Mouse (Mus musculus): ENCODE data around the gene Ada.

- TF ChIP-seq CTCF (IDR thresholded peaks at IDR 0.05; ENCODE audit: low read depth) (no peak), EP300 (IDR thresholded peaks at IDR 0.05; ENCODE audit: low read depth) (no peak)
Observed at GRCm38 (mm10) chr2:163732021-163732420, 18.0 kb downstream of the Ada start.
